Mouse (Mus musculus): ENCODE results near the gene Cab39l.
"Not testable (repeated sequence)": the region's sequence is repeated elsewhere in the genome, so short reads cannot be mapped to it uniquely, and the experiment has no call there.

Gene Cab39l

GRCm38 (mm10) chr14:59591901-59592300 lies 151.1 kb downstream of the Cab39l start:
- no peak for DNase-seq

- no peak for DNase-seq
These were observed 151.8 kb downstream of the Cab39l start for GRCm38 (mm10) chr14:59592593-59592992.

- DNase-seq, result no peak
These were observed 154.2 kb downstream of the Cab39l start for GRCm38 (mm10) chr14:59594988-59595387.

- DNase-seq, result peak; percentile 97
These were observed 156.9 kb downstream of the Cab39l start, which contains the start of gene Cdadc1 for GRCm38 (mm10) chr14:59597398-59598259. Gene Cdadc1 (minus strand): TSS chr14:59597959.

- no peak for DNase-seq
These were observed 157.5 kb downstream of the Cab39l start for GRCm38 (mm10) chr14:59598260-59598627.

GRCm38 (mm10) chr14:59604002-59604645 lies 163.4 kb downstream of the Cab39l start:
- peak; percentile 33 for DNase-seq

- peak; percentile 84 for DNase-seq
These were observed 165.0 kb downstream of the Cab39l start for GRCm38 (mm10) chr14:59605671-59606353.

GRCm38 (mm10) chr14:59607021-59607420 lies 166.2 kb downstream of the Cab39l start:
- DNase-seq, result no peak

- peak; percentile 79 for DNase-seq
These were observed 172.3 kb downstream of the Cab39l start for GRCm38 (mm10) chr14:59612920-59613625.

- DNase-seq, result not testable (repeated sequence)
These were observed 173.4 kb downstream of the Cab39l start for GRCm38 (mm10) chr14:59614149-59614548.

GRCm38 (mm10) chr14:59616802-59617201 lies 176.0 kb downstream of the Cab39l start:
- no peak for DNase-seq

GRCm38 (mm10) chr14:59624326-59624885 lies 183.6 kb downstream of the Cab39l start:
- DNase-seq, result no peak

- DNase-seq, result peak; percentile 76
These were observed 184.5 kb downstream of the Cab39l start, which contains the start of gene Shisa2 for GRCm38 (mm10) chr14:59625158-59625805. Gene Shisa2 (plus strand): TSS chr14:59625308.

- no peak for DNase-seq
These were observed 185.1 kb downstream of the Cab39l start for GRCm38 (mm10) chr14:59625806-59626364.

GRCm38 (mm10) chr14:59626711-59627110 lies 185.9 kb downstream of the Cab39l start:
- peak; percentile 51 for DNase-seq

GRCm38 (mm10) chr14:59627142-59627680 lies 186.4 kb downstream of the Cab39l start:
- no peak for DNase-seq

- peak; percentile 28 for DNase-seq
These were observed 187.1 kb downstream of the Cab39l start for GRCm38 (mm10) chr14:59627823-59628222.

- no peak for DNase-seq
These were observed 188.5 kb downstream of the Cab39l start for GRCm38 (mm10) chr14:59629308-59629707.

GRCm38 (mm10) chr14:59630096-59630495 lies 189.3 kb downstream of the Cab39l start:
- DNase-seq, result no peak

- no peak for DNase-seq
These were observed 191.3 kb downstream of the Cab39l start for GRCm38 (mm10) chr14:59632067-59632466.

GRCm38 (mm10) chr14:59633295-59633898 lies 192.6 kb downstream of the Cab39l start:
- DNase-seq, result no peak
